In genomic region chr5:100332300-100333004, GRCm38 (mm10) we compare ENCODE assay signal across 14 mouse cellular contexts.
A peak's percentile ranks its signal among the peaks of the same experiment; 100 is the strongest.
DNase-seq lines count a peak whose midpoint lies in the region; ATAC-seq and TF ChIP-seq lines count a peak whose summit lies in the region.
"Had no signal": no experiment of that assay in that cellular context is flagged by ENCODE, and none has a peak within 500 bp of the region (broad histone marks: within the 10 kb centered on the region; RNA-seq: fewer than 3 reads in every experiment).

No protein-coding gene starts in this region.

- H3K4me2 ChIP-seq in heart, embryonic 14.5 days (ENCODE audit: low read length) = no peak overlapping the region
- no peak overlapping the region for H3K4me2 ChIP-seq in midbrain, postnatal 0 days (ENCODE audit: low read depth, low read length, poor library complexity, severe bottlenecking)
- H3K4me2 ChIP-seq: embryonic facial prominence, embryonic 15.5 days; hindbrain, embryonic 15.5 days had no signal

- H3K9ac ChIP-seq in heart, embryonic 14.5 days (ENCODE audit: low read length) = no peak overlapping the region
- H3K9ac ChIP-seq in midbrain, postnatal 0 days (replicated peaks; ENCODE audit: low read length, poor library complexity, severe bottlenecking) = no peak overlapping the region
- H3K9ac ChIP-seq: embryonic facial prominence, embryonic 15.5 days; hindbrain, embryonic 15.5 days had no signal

- peak overlapping the region; percentile 24 to 44; a peak in 3 of 4 replicates for H3K27ac ChIP-seq in heart, embryonic 14.5 days (replicated peaks in 1 of 2; ENCODE audit: control insufficient read depth in 1 of 2, insufficient read depth in 1 of 2, low read depth in 2 of 2, low read length in 2 of 2)
- H3K27ac ChIP-seq in hindbrain, embryonic 10.5 days = peak overlapping the region; percentile 45; the same call in 1 of the 2 replicates
- no peak overlapping the region for H3K27ac ChIP-seq in midbrain, postnatal 0 days (ENCODE audit: low read depth, low read length)
- H3K27ac ChIP-seq: embryonic facial prominence, embryonic 15.5 days; hindbrain, embryonic 15.5 days; macrophage had no signal

- H3K27me3 ChIP-seq in heart, embryonic 14.5 days (ENCODE audit: control insufficient read depth, insufficient read depth, low read length) = no peaks in the 10 kb centered on the region
- H3K27me3 ChIP-seq in hindbrain, embryonic 10.5 days (ENCODE audit: insufficient read depth, poor library complexity, severe bottlenecking) = no peaks in the 10 kb centered on the region; the same call in 1 of the 2 replicates
- no peaks in the 10 kb centered on the region for H3K27me3 ChIP-seq in midbrain, postnatal 0 days (ENCODE audit: insufficient read depth, low read length)
- H3K27me3 ChIP-seq: embryonic facial prominence, embryonic 15.5 days; hindbrain, embryonic 15.5 days had no signal

- ATAC-seq in heart, embryonic 14.5 days (ENCODE audit: insufficient number of reproducible peaks, insufficient read depth, low FRiP score, low read depth) = no peak
- ATAC-seq in midbrain, postnatal 0 days (ENCODE audit: low FRiP score) = no peak

- H3K9me3 ChIP-seq in heart, embryonic 14.5 days (ENCODE audit: control insufficient read depth, low read length) = no peaks in the 10 kb centered on the region
- H3K9me3 ChIP-seq in hindbrain, embryonic 10.5 days = no peaks in the 10 kb centered on the region
- no peaks in the 10 kb centered on the region for H3K9me3 ChIP-seq in midbrain, postnatal 0 days (ENCODE audit: low read length)
- H3K9me3 ChIP-seq: embryonic facial prominence, embryonic 15.5 days; hindbrain, embryonic 15.5 days had no signal

- no peaks in the 10 kb centered on the region for H3K36me3 ChIP-seq in heart, embryonic 14.5 days (ENCODE audit: control insufficient read depth, insufficient read depth, low read length)
- no peaks in the 10 kb centered on the region for H3K36me3 ChIP-seq in hindbrain, embryonic 10.5 days
- H3K36me3 ChIP-seq in midbrain, postnatal 0 days (ENCODE audit: insufficient read depth, low read length) = no peaks in the 10 kb centered on the region
- H3K36me3 ChIP-seq: embryonic facial prominence, embryonic 15.5 days; hindbrain, embryonic 15.5 days had no signal

- peaks cover 14 to 23% of the 10 kb centered on the region in 2 experiments for H3K4me1 ChIP-seq in heart, embryonic 14.5 days (ENCODE audit: control insufficient read depth in 2 of 2, insufficient read depth in 2 of 2, low read length in 2 of 2)
- H3K4me1 ChIP-seq in hindbrain, embryonic 10.5 days (replicated peaks) = peaks cover 30% of the 10 kb centered on the region
- no peaks in the 10 kb centered on the region for H3K4me1 ChIP-seq in midbrain, postnatal 0 days (ENCODE audit: insufficient read depth, low read length)
- H3K4me1 ChIP-seq: embryonic facial prominence, embryonic 15.5 days; hindbrain, embryonic 15.5 days had no signal

- TF ChIP-seq CTCF in brain, embryonic 14.5 days (IDR thresholded peaks at IDR 0.05; ENCODE audit: borderline replicate concordance, extremely low read depth, insufficient read depth, insufficient read length) = peak; percentile 0; the same call in 1 of the 2 replicates
- peak; percentile 37 for TF ChIP-seq CTCF in midbrain, postnatal 0 days (IDR thresholded peaks at IDR 0.05)

- WGBS in heart, embryonic 14.5 days = 75% methylated on average over 8 of the region's 8 CpGs
- 54% methylated on average over 8 of the region's 8 CpGs for WGBS in hindbrain, embryonic 10.5 days
- WGBS in midbrain, postnatal 0 days = 40% methylated on average over 8 of the region's 8 CpGs

- H3K4me3 ChIP-seq in heart, embryonic 14.5 days (ENCODE audit: control insufficient read depth in 1 of 2, insufficient read depth in 1 of 2, low read depth in 1 of 2, low read length in 2 of 2) = no peak overlapping the region
- H3K4me3 ChIP-seq in hindbrain, embryonic 10.5 days = no peak overlapping the region
- H3K4me3 ChIP-seq in midbrain, postnatal 0 days (ENCODE audit: low read depth, low read length) = no peak overlapping the region
- H3K4me3 ChIP-seq: embryonic facial prominence, embryonic 15.5 days; hindbrain, embryonic 15.5 days had no signal

- DNase-seq in heart, adult 11 months = no peak
- peak; percentile 47 for DNase-seq in brain, embryonic 14.5 days (ENCODE audit: low read depth)
- peak; percentile 27 for DNase-seq in hindbrain, embryonic 10.5 days (ENCODE audit: low spot score)
- DNase-seq in midbrain, postnatal 0 days (ENCODE audit: low spot score) = no peak
- no peak for DNase-seq in cerebellum, adult 11 months
- DNase-seq in lung, postnatal 10 days = no peak
- DNase-seq: adrenal gland, postnatal 14 days; cerebellum, postnatal 14 days; kidney, adult 9 months; lung, adult 18-20 months had no signal

- TF ChIP-seq POLR2A in brain, embryonic 14.5 days (IDR thresholded peaks at IDR 0.05; ENCODE audit: borderline replicate concordance, extremely low read depth, insufficient read depth, insufficient read length, poor library complexity, severe bottlenecking) = no peak

Comparison
In these comparisons a context has a peak if more than half of its experiments do, and no peak if none do; other contexts are left out.
1. DNase-seq: peak in brain, embryonic 14.5 days (single experiment) and hindbrain, embryonic 10.5 days (single experiment); none in heart, adult 11 months (single experiment), midbrain, postnatal 0 days (single experiment), cerebellum, adult 11 months (single experiment) and lung, postnatal 10 days (single experiment).